Mouse (Mus musculus) naive thymus-derived CD4-positive, alpha-beta T cell, adult 5 months (primary cell): ENCODE results near the gene Odf4. TPM values are rescaled to one million over a fixed set of nuclear protein-coding genes. Genes with fewer than 3 reads are reported as not detected.

Experiments used
- polyA plus RNA-seq: library from polyadenylated mRNA; unstranded; fragments of 100-300 nt; shearing (Covaris generic); gene quantifications from one replicate; pipeline ENCODE4 v1.2.1, GENCODE M21; 2017

Odf4 gene
- polyA plus RNA-seq: 0.32 TPM

DNA sequence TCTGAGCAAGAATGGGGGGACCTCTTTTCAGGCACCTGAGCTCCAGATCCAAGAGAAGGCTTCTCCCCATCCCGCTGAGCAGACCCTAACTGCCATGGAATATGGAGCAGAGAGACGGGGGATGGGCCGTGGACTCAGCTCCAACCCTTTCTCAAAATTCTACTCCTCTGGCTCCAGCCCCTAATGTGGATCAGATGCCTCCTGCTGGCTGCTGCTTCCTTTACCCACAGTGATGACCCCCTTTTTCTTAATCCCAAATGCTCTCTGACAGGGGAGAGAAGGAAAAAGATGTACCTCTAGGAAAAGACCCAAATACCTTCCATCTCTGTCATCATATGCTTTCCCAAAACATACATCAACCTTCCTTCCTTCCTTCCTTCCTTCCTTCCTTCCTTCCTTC is at the start of gene Odf4:
Gene Odf4 (minus strand): TSS at position 101 of the 400 bp plus-strand sequence.

DNA sequence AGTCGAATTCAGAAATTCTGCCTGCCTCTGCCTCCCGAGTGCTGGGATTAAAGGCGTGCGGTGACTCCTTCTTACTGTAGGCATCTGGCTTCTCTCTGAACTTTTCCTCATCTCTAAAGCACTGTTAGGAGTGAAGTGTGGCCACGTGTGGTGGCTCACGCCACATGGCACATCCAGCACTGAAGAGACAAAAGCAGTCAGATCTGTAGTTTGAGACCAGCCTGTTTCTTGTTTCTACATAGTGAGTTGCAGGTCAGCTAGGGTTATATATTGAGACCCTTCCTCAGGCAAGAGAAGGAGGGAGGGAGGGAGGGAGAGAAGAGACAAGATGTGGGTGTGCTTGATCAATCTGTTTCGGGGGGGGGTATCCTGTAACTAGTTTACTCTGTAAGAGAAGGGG is 48.2 kb upstream of the Odf4 start, which contains the start of gene Rangrf:
Gene Rangrf (minus strand): TSS at position 101 of the 400 bp plus-strand sequence.

DNA sequence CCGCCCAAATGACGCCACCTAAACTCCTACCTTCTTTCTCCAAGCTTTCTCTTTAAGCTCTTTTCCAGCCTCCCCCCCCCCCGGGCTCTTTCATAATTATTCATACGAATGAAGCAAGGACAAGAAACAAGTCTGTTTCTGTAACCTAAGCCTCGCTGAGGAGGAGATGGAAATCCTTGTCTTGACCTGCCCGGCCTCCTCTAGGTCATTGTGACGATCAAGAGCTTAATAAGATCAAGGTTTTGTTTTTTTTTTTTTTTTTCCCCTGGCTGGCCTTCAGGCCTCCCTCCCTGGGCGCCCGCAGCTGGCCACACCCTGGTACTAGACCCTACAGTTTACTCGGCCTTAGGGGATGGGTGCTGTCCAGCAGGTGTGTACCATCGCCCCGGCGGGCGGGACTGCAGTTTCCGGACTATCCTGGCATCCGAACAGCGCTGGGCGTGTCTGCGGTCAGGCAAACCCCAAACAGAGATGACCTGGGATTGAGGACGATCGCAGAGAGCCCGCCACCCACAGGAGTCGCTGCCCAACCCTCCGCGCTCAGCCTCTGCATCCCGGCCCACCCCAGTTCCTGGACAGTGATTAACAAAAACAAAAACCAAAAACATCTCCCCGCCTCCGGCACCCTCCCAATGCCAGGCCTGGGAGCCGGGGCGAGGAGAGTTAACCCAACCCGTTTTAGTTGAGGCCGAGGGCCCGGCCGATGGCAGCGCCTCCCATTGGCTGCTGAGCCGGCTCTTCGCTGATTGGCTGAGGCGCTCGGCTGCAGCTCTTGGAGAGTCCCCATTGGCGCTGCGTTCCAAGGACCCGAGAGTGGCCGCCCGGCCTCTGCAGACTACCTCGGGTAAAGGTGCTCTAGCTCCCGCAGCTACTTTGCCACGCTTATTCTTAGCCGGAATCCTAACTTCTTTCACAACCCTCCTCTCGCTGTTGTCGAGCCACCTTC is 40.7 kb upstream of the Odf4 start, which contains the start of gene Slc25a35:
Gene Slc25a35 (plus strand): TSS at position 795 of the 946 bp plus-strand sequence.

DNA sequence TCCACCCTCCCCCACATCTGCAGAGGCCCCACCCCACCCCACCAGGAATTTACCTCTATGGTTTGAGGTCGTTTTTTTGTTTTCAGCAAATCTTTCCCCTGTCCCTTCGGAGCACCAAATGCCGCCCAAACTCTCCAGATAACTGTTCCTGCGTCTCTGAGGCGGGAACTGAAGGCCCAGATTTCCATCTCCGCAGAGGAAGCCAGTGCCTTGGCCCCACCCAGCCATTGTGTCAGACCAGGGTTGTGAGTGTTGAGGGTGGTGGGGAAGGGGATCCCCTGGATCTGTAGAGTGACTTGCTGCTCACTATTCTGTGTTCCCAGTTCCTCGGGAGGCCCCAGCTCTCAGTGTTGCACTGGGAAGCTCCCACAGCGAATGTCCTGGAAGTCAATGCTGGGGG is 30.4 kb upstream of the Odf4 start, which contains the start of gene Arhgef15:
Gene Arhgef15 (minus strand): TSS at position 173 of the 400 bp plus-strand sequence.

DNA sequence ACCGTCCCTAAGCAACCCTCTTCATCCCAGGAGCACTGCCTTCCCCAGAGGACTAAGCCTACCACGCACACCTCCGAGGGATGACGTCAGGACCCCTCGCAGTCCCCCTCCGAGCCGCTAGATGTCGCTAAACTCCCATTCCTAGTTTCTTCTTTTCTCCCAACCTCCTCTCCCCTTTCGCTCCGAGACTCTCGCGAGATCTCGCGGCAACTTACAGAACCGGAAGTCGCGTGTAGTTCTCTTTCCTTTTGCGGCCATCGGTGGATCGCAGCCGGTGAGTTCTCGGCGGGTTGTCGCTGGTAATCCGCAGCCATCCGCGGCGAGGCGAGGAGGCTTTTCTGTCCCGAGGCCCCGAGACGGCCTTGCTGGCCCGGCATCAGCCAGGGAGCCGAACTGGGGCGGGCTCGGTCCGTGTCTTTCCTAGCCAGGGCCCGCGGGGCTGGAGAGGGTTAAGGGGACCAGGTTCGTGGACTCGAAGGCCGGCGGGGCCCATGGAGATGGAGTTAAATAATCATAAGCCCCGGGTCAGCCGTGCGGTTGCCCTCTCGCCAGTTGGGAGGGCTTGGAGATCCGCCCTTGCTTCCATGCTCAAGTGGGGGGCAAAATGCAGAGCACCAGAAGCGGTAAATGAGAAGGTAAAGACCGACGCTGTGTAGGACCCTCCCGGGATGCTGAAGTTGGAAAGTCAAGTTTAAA is 25.4 kb downstream of the Odf4 start, which contains the start of gene Rpl26:
Gene Rpl26 (plus strand): TSS at position 233 of the 696 bp plus-strand sequence.

DNA sequence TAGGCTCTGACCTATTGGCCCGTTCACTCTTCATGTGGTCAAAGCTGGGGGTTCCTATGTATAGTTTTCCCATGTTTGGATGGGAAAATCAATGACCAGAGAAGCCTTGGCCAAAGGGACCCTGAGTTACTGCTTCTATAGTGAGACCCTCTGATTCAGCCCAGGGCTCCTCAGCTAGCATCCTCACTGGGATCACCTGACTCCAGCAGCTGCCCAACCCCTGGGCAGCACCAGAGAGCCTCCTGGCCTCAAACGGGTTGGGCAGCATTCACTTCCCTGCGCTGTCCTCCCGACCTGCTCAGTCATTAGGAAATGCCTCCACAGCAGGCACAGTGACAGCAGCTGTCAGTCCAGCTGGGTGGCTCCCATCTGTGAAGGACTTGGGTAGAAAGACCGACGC is 38.6 kb downstream of the Odf4 start, which contains the start of gene Rnf222:
Gene Rnf222 (plus strand): TSS at position 301 of the 400 bp plus-strand sequence.

Other genes with a start within 250 kb of the Odf4 start
- 2.9 TPM for gene Myh10, start 235.5 kb downstream of the Odf4 start, polyA plus RNA-seq
- 150 TPM for gene Ndel1, start 55.2 kb downstream of the Odf4 start, polyA plus RNA-seq
- not detected for gene Rnf222, start 38.5 kb downstream of the Odf4 start, polyA plus RNA-seq
- 1,162 TPM for gene Rpl26, start 25.5 kb downstream of the Odf4 start, polyA plus RNA-seq
- 0.19 TPM for gene Arhgef15, start 30.4 kb upstream of the Odf4 start, polyA plus RNA-seq
- gene Slc25a35, start 41.0 kb upstream of the Odf4 start, polyA plus RNA-seq: 10.2 TPM
- gene Rangrf, start 48.1 kb upstream of the Odf4 start, polyA plus RNA-seq: 10.0 TPM
- 2.6 TPM for gene Pfas, start 81.4 kb upstream of the Odf4 start, polyA plus RNA-seq
- 22.0 TPM for gene Ctc1, start 88.8 kb upstream of the Odf4 start, polyA plus RNA-seq
- gene Aurkb, start 118.6 kb upstream of the Odf4 start, polyA plus RNA-seq: 0.25 TPM
- gene Borcs6, start 132.6 kb upstream of the Odf4 start, polyA plus RNA-seq: 3.8 TPM
- gene Tmem107, start 143.7 kb upstream of the Odf4 start, polyA plus RNA-seq: 4.3 TPM
- gene Vamp2, start 161.4 kb upstream of the Odf4 start, polyA plus RNA-seq: 265 TPM
- gene Per1, start 168.1 kb upstream of the Odf4 start, polyA plus RNA-seq: 80.9 TPM
- gene Hes7, start 193.3 kb upstream of the Odf4 start, polyA plus RNA-seq: not detected
- gene 9130213A22Rik, start 195.5 kb upstream of the Odf4 start, polyA plus RNA-seq: not detected
- gene Aloxe3, start 198.8 kb upstream of the Odf4 start, polyA plus RNA-seq: 0.07 TPM
- not detected for gene Alox12b, start 229.9 kb upstream of the Odf4 start, polyA plus RNA-seq